Mouse (Mus musculus) CH12.LX (cell line): Measurements from ENCODE around the gene Zfp982. TPM values are rescaled to one million over a fixed set of nuclear protein-coding genes. Genes with fewer than 3 reads are reported as not detected.
"Not testable (repeated sequence)": the region's sequence is repeated elsewhere in the genome, so short reads cannot be mapped to it uniquely, and the experiment has no call there.

ENCODE experiments used
- DNase-seq: peaks from one replicate; pipeline ENCODE4 v3.0.0-alpha.2; 2013; ENCODE audit errors: extremely low read depth
- H3K27ac ChIP-seq: 2 replicates; pipeline ENCODE4 v1.5.1; 2012; ENCODE audit warnings: low read depth, mild to moderate bottlenecking, control low read depth, moderate library complexity; ENCODE audit not compliant: insufficient read depth
- H3K27me3 ChIP-seq: replicated peaks from 2 replicates; pipeline ENCODE3; 2012; ENCODE audit warnings: inconsistent platforms
- H3K36me3 ChIP-seq, 2 experiments: replicated peaks in 1 of 2; 2 replicates each; pipeline versions ENCODE3 to v1.6.1; 2012; ENCODE audit warnings: inconsistent platforms in 1 of 2, low read length in 1 of 2, mild to moderate bottlenecking in 1 of 2, mixed read lengths in 1 of 2, moderate library complexity in 1 of 2; ENCODE audit not compliant: control insufficient read depth in 1 of 2, insufficient read depth in 1 of 2
- H3K4me1 ChIP-seq, 2 experiments: 2 replicates each; pipeline ENCODE4 v1.6.1; 2012; ENCODE audit warnings: inconsistent platforms in 1 of 2, moderate library complexity in 1 of 2; ENCODE audit not compliant: insufficient read depth in 2 of 2, control insufficient read depth in 1 of 2
- H3K4me2 ChIP-seq: 2 replicates; pipeline ENCODE4 v1.6.1; 2012; ENCODE audit warnings: low read depth, mild to moderate bottlenecking, control low read depth; ENCODE audit not compliant: poor library complexity, insufficient read depth, severe bottlenecking
- H3K4me3 ChIP-seq, 3 experiments: fragments of 150-350 bp in 1 of 3; sonication (generic) in 1 of 3; replicated peaks in 1 of 3; 2 replicates each; pipeline versions ENCODE3 to v1.5.1; 2011 to 2012; ENCODE audit warnings: low read depth in 2 of 3, low read length in 2 of 3, mild to moderate bottlenecking in 2 of 3, moderate library complexity in 2 of 3, control low read depth in 1 of 3, improper control_type of control experiment in 1 of 3, inconsistent platforms in 1 of 3, mixed read lengths in 1 of 3; ENCODE audit not compliant: poor library complexity in 1 of 3
- H3K79me2 ChIP-seq: replicated peaks from 2 replicates; pipeline ENCODE4 v1.6.1; 2012; ENCODE audit warnings: mild to moderate bottlenecking, moderate library complexity; ENCODE audit not compliant: control insufficient read depth, poor library complexity, insufficient read depth, severe bottlenecking; ENCODE audit errors: extremely low read depth
- H3K9ac ChIP-seq: 2 replicates; pipeline ENCODE4 v1.6.1; 2012; ENCODE audit warnings: low read depth, mild to moderate bottlenecking, control low read depth, moderate library complexity; ENCODE audit not compliant: insufficient read depth
- H3K9me3 ChIP-seq: replicated peaks from 2 replicates; pipeline ENCODE3; 2012; ENCODE audit warnings: low read length, inconsistent platforms, mixed read lengths
- CHD2 ChIP-seq: IDR thresholded peaks from 2 replicates; pipeline ENCODE4 v1.6.1; 2011; ENCODE audit warnings: low read length, improper control_type of control experiment
- CTCF ChIP-seq, 2 experiments: IDR thresholded peaks in 1 of 2; conservative IDR thresholded peaks in 1 of 2; 2 replicates each; pipeline ENCODE4 v1.5.1; 2011 to 2012; ENCODE audit warnings: low read depth in 2 of 2, low read length in 2 of 2, improper control_type of control experiment in 1 of 2, inconsistent platforms in 1 of 2, mild to moderate bottlenecking in 1 of 2, moderate library complexity in 1 of 2
- E2F4 ChIP-seq: IDR thresholded peaks from 2 replicates; pipeline ENCODE4 v1.6.1; 2011; ENCODE audit warnings: low read depth, low read length, improper control_type of control experiment; ENCODE audit not compliant: insufficient replicate concordance
- JUN ChIP-seq: IDR thresholded peaks from 2 replicates; pipeline ENCODE4 v1.6.1; 2011; ENCODE audit warnings: low read depth, mild to moderate bottlenecking, low read length, improper control_type of control experiment, moderate library complexity; ENCODE audit not compliant: insufficient read depth
- MAFK ChIP-seq: IDR thresholded peaks from 2 replicates; pipeline ENCODE4 v1.6.1; 2011; ENCODE audit warnings: low read length, improper control_type of control experiment; ENCODE audit not compliant: insufficient replicate concordance
- MEF2A ChIP-seq: IDR thresholded peaks from 2 replicates; pipeline ENCODE4 v1.6.1; 2014; ENCODE audit warnings: low read depth, mild to moderate bottlenecking, inconsistent platforms, low read length, improper control_type of control experiment, borderline replicate concordance
- MYC ChIP-seq: IDR thresholded peaks from 2 replicates; pipeline ENCODE4 v1.6.1; 2011; ENCODE audit warnings: low read depth, mild to moderate bottlenecking, improper control_type of control experiment, low read length
- NELFE ChIP-seq: IDR thresholded peaks from 2 replicates; pipeline ENCODE4 v1.6.1; 2011; ENCODE audit warnings: low read depth, low read length, improper control_type of control experiment
- PAX5 ChIP-seq: IDR thresholded peaks from 2 replicates; pipeline ENCODE4 v1.6.1; 2012; ENCODE audit warnings: low read length, inconsistent platforms, mixed read lengths
- POLR2AphosphoS2 ChIP-seq: IDR thresholded peaks from 2 replicates; pipeline ENCODE4 v1.6.1; 2011; ENCODE audit warnings: low read depth, low read length, improper control_type of control experiment
- RAD21 ChIP-seq: IDR thresholded peaks from 2 replicates; pipeline ENCODE4 v1.6.1; 2011; ENCODE audit warnings: low read depth, mild to moderate bottlenecking, low read length, improper control_type of control experiment, moderate library complexity
- RCOR1 ChIP-seq: conservative IDR thresholded peaks from 2 replicates; pipeline ENCODE4 v1.6.1; 2012; ENCODE audit warnings: low read depth, mild to moderate bottlenecking, inconsistent platforms, low read length, improper control_type of control experiment
- SIN3A ChIP-seq: IDR thresholded peaks from 2 replicates; pipeline ENCODE4 v1.6.1; 2012; ENCODE audit warnings: low read length, improper control_type of control experiment, inconsistent platforms
- SMC3 ChIP-seq: IDR thresholded peaks from 2 replicates; pipeline ENCODE4 v1.6.1; 2011; ENCODE audit warnings: low read depth, low read length, improper control_type of control experiment
- TBP ChIP-seq: conservative IDR thresholded peaks from 2 replicates; pipeline ENCODE4 v1.6.1; 2011; ENCODE audit warnings: low read depth, low read length, improper control_type of control experiment
- dilution Hi-C: fragments of 300-500 bp; cut with MboI; formaldehyde crosslinking; loops from 2 replicates; pipeline ENCODE4 v1.14.3; 2020; ENCODE audit warnings: low sequenced_read_pairs; ENCODE audit not compliant: extremely low pct_unique_long_range_greater_than_20kb, extremely low pct_ligation_motif_present
- in situ Hi-C: fragments of 300-500 bp; cut with MboI; formaldehyde crosslinking; loops from 3 replicates; pipeline ENCODE4 v1.14.3; 2019; ENCODE audit warnings: low sequenced_read_pairs, low pct_ligation_motif_present, low pct_unique_long_range_greater_than_20kb, mixed read lengths
- polyA plus RNA-seq: library from polyadenylated mRNA; unstranded; fragments of >175 nt; gene quantifications from 2 replicates; pipeline ENCODE4 v1.2.1, GENCODE M21; 2012; ENCODE audit warnings: low read depth; ENCODE audit not compliant: insufficient read length
- total RNA-seq, 2 experiments: library from RNA; depleted of rRNA; stranded (reverse); fragments of 300-350 nt in 1 of 2; fragments of >200 nt in 1 of 2; gene quantifications; 2 replicates each; pipeline ENCODE4 v1.2.3; 2012 to 2014

The Zfp982 gene
- total and polyA plus RNA-seq, 3 experiments, result 0.13 to 0.67 (median 0.36) TPM

GRCm38 (mm10) chr4:147537702-147538101, 45.5 kb downstream of the Zfp982 start:
- no peak for DNase-seq
- H3K4me3 ChIP-seq, result no peak overlapping the region
- dilution Hi-C loops, result no loop called here
- TF ChIP-seq CHD2 (no peak), RAD21 (no peak), POLR2AphosphoS2 (no peak), MEF2A (no peak), RCOR1 (no peak), PAX5 (no peak), SIN3A (no peak), NELFE (no peak), SMC3 (no peak), MYC (no peak), CTCF (conservative IDR thresholded peaks at IDR 0.05 in 1 of 2, IDR thresholded peaks at IDR 0.05 in 1 of 2; ENCODE audit: low read depth in 2 of 2, low read length in 2 of 2) (no peak), MAFK (no peak), TBP (no peak), E2F4 (no peak)
- TF ChIP-seq, all 38 proteins: peak for 0
- H3K27me3 ChIP-seq, result no peaks in the 10 kb centered on the region
- in situ Hi-C loops, result no loop called here
- H3K27ac ChIP-seq, result no peak overlapping the region
- H3K4me1 ChIP-seq, result no peaks in the 10 kb centered on the region
- H3K36me3 ChIP-seq, result no peaks in the 10 kb centered on the region
- H3K9me3 ChIP-seq, result peaks cover 28% of the 10 kb centered on the region
- no peak overlapping the region for H3K4me2 ChIP-seq
- no peak overlapping the region for H3K9ac ChIP-seq
- H3K79me2 ChIP-seq, result no peaks in the 10 kb centered on the region

GRCm38 (mm10) chr4:147539918-147540317, 47.7 kb downstream of the Zfp982 start, which contains the start of gene Gm16503:
TSS of gene Gm16503 (plus strand) at chr4:147540218.
- dilution Hi-C loops, in situ Hi-C loops, H3K4me2 ChIP-seq, H3K36me3 ChIP-seq, H3K4me3 ChIP-seq, H3K27me3 ChIP-seq, H3K27ac ChIP-seq, H3K79me2 ChIP-seq, H3K4me1 ChIP-seq, H3K9ac ChIP-seq, DNase-seq: not testable (repeated sequence)
- peaks cover 28% of the 10 kb centered on the region for H3K9me3 ChIP-seq

GRCm38 (mm10) chr4:147541105-147541504, 48.9 kb downstream of the Zfp982 start:
- Histone ChIP-seq H3K27ac (no peak overlapping the region), H3K4me1 (no peaks in the 10 kb centered on the region), H3K4me3 (no peak overlapping the region), H3K4me2 (no peak overlapping the region), H3K9me3 (peaks cover 22% of the 10 kb centered on the region), H3K79me2 (no peaks in the 10 kb centered on the region), H3K27me3 (no peaks in the 10 kb centered on the region), H3K9ac (no peak overlapping the region), H3K36me3 (no peaks in the 10 kb centered on the region)
- no peak for TF ChIP-seq JUN
- no peak for DNase-seq
- in situ Hi-C loops, result no loop called here
- dilution Hi-C loops, result no loop called here

- H3K4me2 ChIP-seq, H3K27ac ChIP-seq, H3K4me1 ChIP-seq, DNase-seq, H3K79me2 ChIP-seq, H3K9me3 ChIP-seq, H3K4me3 ChIP-seq, H3K9ac ChIP-seq, in situ Hi-C loops, H3K27me3 ChIP-seq, dilution Hi-C loops, H3K36me3 ChIP-seq: not testable (repeated sequence)
These were observed 60.9 kb downstream of the Zfp982 start, which contains the start of gene Zfp985 for GRCm38 (mm10) chr4:147553071-147553470. TSS of gene Zfp985 (plus strand) at chr4:147553277.

- H3K27me3 ChIP-seq, DNase-seq, H3K27ac ChIP-seq, H3K4me3 ChIP-seq, H3K9me3 ChIP-seq, H3K9ac ChIP-seq, in situ Hi-C loops, H3K36me3 ChIP-seq, dilution Hi-C loops, H3K4me2 ChIP-seq, H3K79me2 ChIP-seq, H3K4me1 ChIP-seq: not testable (repeated sequence)
These were observed 62.1 kb downstream of the Zfp982 start for GRCm38 (mm10) chr4:147554361-147554760.
